Mouse (Mus musculus): ENCODE measurements around the gene Xlr5b. TPM values are rescaled to one million over a fixed set of nuclear protein-coding genes. Genes with fewer than 3 reads are reported as not detected.
"Not testable (repeated sequence)": the region's sequence is repeated elsewhere in the genome, so short reads cannot be mapped to it uniquely, and the experiment has no call there.

Xlr5b gene
- not detected for total RNA-seq (2021)
- long read RNA-seq, experiment 1: 0 reads
- long read RNA-seq, experiment 2: 0 reads

- intact Hi-C loops (cut with DNase I; ENCODE audit: low total_unique reads); DNase-seq: not testable (repeated sequence)
Measured at GRCm38 (mm10) chrX:73148496-73148895, at the start of gene Xlr5b. Gene Xlr5b, plus strand, starts transcription at chrX:73148796.

GRCm38 (mm10) chrX:73116747-73117146, 31.8 kb upstream of the Xlr5b start, which contains the start of gene Gm14685:
Gene Gm14685, plus strand, starts transcription at chrX:73117047.
- DNase-seq; intact Hi-C loops (cut with DNase I; ENCODE audit: low total_unique reads): not testable (repeated sequence)

GRCm38 (mm10) chrX:73122859-73123829, 25.5 kb upstream of the Xlr5b start:
- DNase-seq; intact Hi-C loops (cut with DNase I; ENCODE audit: low total_unique reads): not testable (repeated sequence)

GRCm38 (mm10) chrX:73143218-73143618, 5.4 kb upstream of the Xlr5b start:
- intact Hi-C loops (cut with DNase I; ENCODE audit: low total_unique reads); DNase-seq: not testable (repeated sequence)

DNA sequence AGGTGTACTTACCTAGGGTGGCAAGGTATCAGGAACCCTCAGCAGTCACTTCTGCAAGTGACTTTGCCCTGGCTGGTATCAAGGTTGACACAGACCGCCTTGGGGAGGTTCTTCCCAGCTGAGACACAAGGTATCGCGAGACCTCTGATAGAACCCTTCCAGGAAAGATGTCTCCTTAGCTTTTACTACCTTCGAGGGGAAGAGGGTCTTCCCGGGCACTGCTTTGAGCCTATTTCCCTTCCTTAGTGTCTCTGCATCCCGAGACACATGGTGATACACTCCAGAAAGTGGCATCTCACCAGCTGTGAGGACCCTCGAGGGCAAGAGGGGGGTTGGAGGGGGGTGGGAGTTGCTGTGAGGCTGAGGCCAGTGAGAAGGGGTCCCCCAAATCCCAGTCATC, 754 bp downstream of the Xlr5b start, which contains the start of gene DXBay18:
Gene DXBay18 (minus strand): TSS at position 101 of the 400 bp plus-strand sequence.
- intact Hi-C loops (cut with DNase I; ENCODE audit: low total_unique reads); DNase-seq: not testable (repeated sequence)

GRCm38 (mm10) chrX:73176889-73177288, 28.3 kb downstream of the Xlr5b start, which contains the start of gene Spin2d:
Gene Spin2d, minus strand, starts transcription at chrX:73176989.
- intact Hi-C loops (cut with DNase I; ENCODE audit: low total_unique reads); DNase-seq: not testable (repeated sequence)

- intact Hi-C loops (cut with DNase I; ENCODE audit: low total_unique reads); DNase-seq: not testable (repeated sequence)
Measured at GRCm38 (mm10) chrX:73191934-73192333, 43.3 kb downstream of the Xlr5b start, which contains the start of gene Xlr3b. Gene Xlr3b, plus strand, starts transcription at chrX:73192207.

Other genes with a start within 250 kb of the Xlr5b start
- gene Cetn2, start 230.4 kb upstream of the Xlr5b start, total RNA-seq (2021): 10 to 100 TPM; 22.7 to 25.5 TPM
- gene Nsdhl, start 230.2 kb upstream of the Xlr5b start, total RNA-seq (2021): 1 to 10 TPM; 5.5 to 8.1 TPM
- gene Zfp185, start 161.5 kb upstream of the Xlr5b start, total RNA-seq (2021): 1 to 10 TPM; 5.5 to 8.7 TPM
- gene Pnma5, start 111.7 kb upstream of the Xlr5b start, total RNA-seq (2021): not detected
- gene Pnma3, start 84.0 kb upstream of the Xlr5b start, total RNA-seq (2021): not detected
- gene Xlr4a, start 66.3 kb upstream of the Xlr5b start, total RNA-seq (2021): under 1 TPM in 1 of 2 experiments, not detected in 1; 0.82 TPM
- gene Xlr3a, start 51.7 kb upstream of the Xlr5b start, total RNA-seq (2021): under 1 TPM; 0.38 to 0.68 TPM
- gene Gm14685, start 31.7 kb upstream of the Xlr5b start, total RNA-seq (2021): not detected
- not detected for gene DXBay18, start 654 bp downstream of the Xlr5b start, total RNA-seq (2021)
- not detected for gene Spin2d, start 28.2 kb downstream of the Xlr5b start, total RNA-seq (2021)
- gene Xlr3b, start 43.4 kb downstream of the Xlr5b start, total RNA-seq (2021): 1 to 10 TPM; 2.7 to 4.8 TPM
- not detected for gene Xlr4b, start 65.5 kb downstream of the Xlr5b start, total RNA-seq (2021)
- gene F8a, start 79.5 kb downstream of the Xlr5b start, total RNA-seq (2021): 1 to 10 TPM; 7.2 to 8.6 TPM
- not detected for gene Xlr4c, start 94.3 kb downstream of the Xlr5b start, total RNA-seq (2021)
- under 1 TPM in 1 of 2 experiments, not detected in 1; 0.31 TPM for gene Xlr3c, start 116.6 kb downstream of the Xlr5b start, total RNA-seq (2021)
- not detected for gene Xlr5a, start 144.2 kb downstream of the Xlr5b start, total RNA-seq (2021)
- gene Xlr5c, start 144.2 kb downstream of the Xlr5b start, total RNA-seq (2021): not detected
- not detected for gene Gm45015, start 188.0 kb downstream of the Xlr5b start, total RNA-seq (2021)
- gene Zfp275, start 193.8 kb downstream of the Xlr5b start, total RNA-seq (2021): 1 to 10 TPM; 5.5 to 6.1 TPM
- gene Gm18336, start 249.9 kb downstream of the Xlr5b start, total RNA-seq (2021): not detected

Measured in gastrocnemius, postnatal 14 days (tissue).